Mouse (Mus musculus) embryo, embryonic 9.5 days (tissue): Measurements from ENCODE around the gene Dnah8.

Source experiments
- DNase-seq: peaks from one replicate; pipeline ENCODE4 v3.0.0-alpha.2; 2017; ENCODE audit errors: extremely low spot score

Dnah8 gene

DNA sequence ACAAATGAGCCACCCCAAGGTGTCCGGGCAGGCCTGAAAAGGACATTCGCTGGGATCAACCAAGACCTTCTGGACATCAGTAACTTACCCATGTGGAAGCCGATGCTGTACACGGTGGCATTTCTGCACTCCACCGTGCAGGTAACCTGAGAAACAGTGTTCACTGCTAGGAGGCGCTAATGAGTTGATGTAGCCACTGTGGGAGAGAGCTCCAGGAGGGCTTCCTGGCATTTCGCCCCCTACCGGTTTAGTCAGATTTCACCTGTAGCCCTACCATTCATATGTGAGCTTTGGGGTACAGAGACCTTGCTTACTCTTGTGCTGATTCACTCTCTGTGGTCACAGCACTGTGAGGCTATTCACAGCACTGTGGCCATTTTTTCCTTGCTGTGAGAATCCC is 195.0 kb downstream of the Dnah8 start:
- no peak for DNase-seq

- no peak for DNase-seq
Observed at GRCm38 (mm10) chr17:30821115-30821514, 197.0 kb downstream of the Dnah8 start.

GRCm38 (mm10) chr17:30824473-30824872 is 200.3 kb downstream of the Dnah8 start:
- no peak for DNase-seq

- DNase-seq, result no peak
Observed at GRCm38 (mm10) chr17:30825731-30826304, 201.7 kb downstream of the Dnah8 start.

DNA sequence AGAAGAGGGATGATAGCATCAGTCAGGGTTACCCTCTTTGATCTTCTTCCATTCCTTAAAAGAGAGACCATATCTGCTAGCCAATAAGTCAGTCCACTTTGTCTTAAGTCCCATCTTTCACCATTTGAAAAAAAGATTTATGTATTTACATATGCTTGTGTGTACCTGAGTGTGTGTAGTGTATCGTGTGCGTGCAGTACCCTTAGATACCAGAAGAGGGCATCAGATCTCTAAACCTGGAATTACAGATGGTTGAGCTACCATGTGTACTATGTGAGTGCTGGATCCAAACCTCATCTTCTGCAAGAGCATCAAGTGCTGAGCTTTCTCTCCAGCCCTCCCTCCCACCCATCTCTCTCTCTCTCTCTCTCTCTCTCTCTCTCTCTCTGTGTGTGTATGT is 207.0 kb downstream of the Dnah8 start:
- no peak for DNase-seq

DNA sequence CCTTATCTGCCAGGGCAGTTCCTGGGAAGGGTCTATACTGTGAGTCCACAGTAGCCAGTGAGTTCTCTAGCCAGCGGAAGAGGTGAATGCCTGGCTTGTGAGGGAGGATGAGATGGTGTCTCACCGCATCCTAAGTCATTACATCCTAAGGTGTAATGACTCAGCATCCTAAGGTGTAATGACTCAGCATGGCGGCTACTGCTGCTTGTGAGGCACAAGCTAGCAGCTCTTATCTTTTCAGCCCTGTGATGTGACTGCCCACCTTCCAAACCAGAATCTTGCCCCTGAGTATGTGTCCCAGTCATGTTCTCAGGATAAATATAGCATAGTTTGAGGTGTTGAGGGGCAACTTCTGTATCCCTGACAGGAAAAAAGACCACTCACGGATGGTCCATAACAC is 211.3 kb downstream of the Dnah8 start:
- no peak for DNase-seq

DNA sequence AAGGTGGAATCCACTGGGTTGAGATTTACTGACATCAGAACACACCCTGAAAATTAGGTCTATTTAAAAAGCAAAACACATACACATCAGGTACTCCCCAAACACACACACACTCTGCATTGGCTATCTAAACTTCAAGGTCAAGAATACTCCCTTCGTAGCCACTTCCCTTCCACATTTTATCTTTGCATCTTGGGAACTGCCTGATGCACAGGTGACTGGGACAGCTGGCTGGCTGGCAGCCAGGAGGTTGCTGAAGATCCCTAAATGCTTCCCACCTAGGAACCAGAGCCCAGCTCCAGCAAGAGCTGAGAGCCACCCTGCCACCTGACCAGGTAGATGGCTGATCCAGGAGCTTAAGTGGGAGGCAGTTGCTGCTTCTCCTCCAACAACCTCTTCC is 212.9 kb downstream of the Dnah8 start:
- DNase-seq, result no peak

GRCm38 (mm10) chr17:30840046-30840445 is 215.9 kb downstream of the Dnah8 start:
- no peak for DNase-seq

DNA sequence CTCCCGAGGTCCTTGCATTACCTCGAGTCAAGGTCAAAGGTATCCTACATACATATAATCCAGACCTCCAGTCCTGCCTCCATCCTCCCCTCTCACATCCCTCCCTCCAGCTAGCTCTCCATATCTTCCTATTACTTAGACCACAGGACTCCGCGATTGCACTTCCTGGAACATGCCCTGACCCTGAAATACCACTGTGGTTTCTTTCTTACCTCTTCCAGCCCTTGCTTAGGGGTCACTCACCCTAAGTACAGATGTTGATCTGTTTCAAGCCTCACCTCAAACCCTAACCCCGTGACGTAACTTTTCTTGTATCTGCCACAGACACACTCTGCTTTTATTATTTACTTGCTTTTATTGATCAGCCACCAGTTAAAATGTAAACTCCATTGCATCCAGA is 218.2 kb downstream of the Dnah8 start:
- DNase-seq, result no peak

- no peak for DNase-seq
Observed at GRCm38 (mm10) chr17:30844321-30844791, 220.2 kb downstream of the Dnah8 start.

- no peak for DNase-seq
Observed at GRCm38 (mm10) chr17:30847498-30847897, 223.3 kb downstream of the Dnah8 start.

- DNase-seq, result no peak
Observed at GRCm38 (mm10) chr17:30848086-30848485, 223.9 kb downstream of the Dnah8 start.

DNA sequence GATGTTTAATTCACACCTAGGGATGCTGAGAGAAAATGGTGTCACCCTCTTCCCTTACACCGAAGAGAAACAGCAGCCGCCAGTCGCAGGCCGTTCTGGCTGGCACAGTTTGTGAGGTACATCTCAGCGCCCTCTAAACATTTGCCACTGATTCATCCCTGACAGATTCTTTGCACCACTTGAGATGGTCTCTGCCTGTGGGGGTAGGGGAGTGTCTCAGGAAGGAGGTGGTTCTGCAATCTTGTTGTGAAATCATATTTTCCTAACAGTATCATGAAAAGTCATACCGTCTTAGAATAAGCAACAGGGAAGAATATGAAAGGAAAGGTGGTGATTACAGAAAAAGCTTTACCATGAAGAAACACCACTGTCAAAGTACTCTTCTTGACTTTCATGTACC is 224.7 kb downstream of the Dnah8 start:
- no peak for DNase-seq

- DNase-seq, result no peak
Observed at GRCm38 (mm10) chr17:30849813-30850212, 225.7 kb downstream of the Dnah8 start.

DNA sequence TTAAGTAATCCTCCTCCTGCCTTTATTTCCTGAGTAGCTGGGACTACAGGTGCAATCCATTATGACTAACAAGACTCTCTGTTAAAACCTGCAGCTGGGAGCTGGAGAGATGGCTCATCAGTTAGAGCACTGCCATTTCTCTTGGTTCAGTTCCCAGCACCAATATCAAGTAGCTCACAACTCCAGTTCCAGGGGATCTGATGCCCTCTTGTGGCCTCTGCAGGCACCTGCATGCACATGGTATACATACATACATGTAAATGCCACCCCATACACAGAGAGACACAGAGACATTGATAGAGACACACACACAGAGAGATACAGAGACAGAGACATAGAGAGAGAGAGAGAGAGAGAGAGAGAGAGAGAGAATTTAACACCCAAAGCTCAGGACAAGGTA is 228.2 kb downstream of the Dnah8 start:
- no peak for DNase-seq

DNA sequence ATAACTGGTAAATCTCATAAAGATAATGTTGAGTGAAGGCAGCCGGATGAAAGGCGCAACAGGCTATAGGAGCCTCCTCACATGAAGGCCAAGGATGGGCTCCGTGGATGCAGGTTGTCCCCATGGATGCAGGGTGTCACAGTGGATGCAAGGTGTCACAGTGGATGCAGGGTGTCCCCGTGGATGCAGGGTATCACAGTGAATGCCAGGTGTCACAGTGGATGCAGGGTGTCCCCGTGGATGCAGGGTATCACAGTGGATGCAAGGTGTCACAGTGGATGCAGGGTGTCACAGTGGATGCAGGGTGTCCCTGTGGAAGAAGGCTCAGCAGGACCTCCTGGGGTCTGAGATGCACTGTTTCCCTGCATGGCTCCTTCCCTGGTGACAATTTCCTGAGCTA is 233.2 kb downstream of the Dnah8 start:
- DNase-seq, result no peak

DNA sequence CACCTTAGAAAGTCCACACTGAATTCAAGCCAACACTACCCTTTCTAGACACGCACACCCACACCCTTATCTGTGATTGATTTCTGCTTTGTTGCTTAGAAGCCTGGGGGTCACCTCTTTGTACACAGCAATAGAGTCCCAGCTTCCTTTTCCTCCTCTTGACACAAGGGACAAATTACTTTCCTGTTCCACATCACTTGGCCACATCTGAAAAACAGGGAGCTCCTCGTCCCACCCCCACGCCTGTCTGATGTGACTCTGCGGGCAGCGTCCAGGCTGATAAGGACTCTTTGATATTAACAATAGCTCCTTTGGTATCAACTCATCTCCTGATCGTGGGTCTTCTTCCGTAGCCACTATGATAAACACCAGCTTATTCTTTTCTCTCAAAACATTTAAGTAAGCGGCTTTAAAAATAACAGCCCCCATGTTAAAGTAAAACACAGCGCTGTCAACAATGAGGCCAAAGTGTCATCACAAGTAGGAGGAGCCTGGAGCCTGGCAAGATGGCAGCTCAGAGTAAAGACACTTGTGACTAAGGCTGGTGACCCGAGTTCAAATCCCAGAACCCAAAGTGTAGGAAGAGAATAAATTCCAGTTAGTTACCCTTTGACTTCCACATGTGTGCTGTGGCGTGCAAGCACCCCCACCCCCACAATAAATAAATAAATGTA is 234.6 kb downstream of the Dnah8 start:
- DNase-seq, result no peak

DNA sequence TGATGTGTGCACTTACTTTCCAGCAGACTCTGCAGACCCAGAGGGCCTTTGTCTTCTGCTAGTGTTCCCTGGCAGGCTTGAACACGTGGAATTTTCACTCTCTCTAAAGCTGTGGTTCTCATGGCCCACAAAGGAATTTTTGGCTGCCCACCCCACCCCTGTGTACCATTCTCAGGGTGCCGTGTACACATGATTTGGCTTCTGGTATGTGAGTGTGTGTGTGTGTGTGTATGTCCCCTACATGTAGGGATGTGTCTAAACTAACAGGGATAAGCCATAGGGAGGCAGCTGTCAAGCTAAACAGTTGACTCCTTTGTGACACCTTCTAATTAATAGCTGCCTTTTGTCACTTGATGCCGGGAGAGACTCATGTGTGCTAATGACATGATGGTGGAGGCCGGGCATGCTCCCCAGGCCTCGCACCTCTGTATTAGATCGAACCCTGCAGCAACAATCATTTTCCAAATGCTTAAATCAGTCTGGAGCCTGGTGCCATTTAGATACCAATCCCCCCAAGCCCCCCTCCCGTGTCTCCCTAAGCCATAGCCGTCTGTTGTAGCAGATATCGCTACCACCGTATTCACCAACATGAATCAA is 235.9 kb downstream of the Dnah8 start:
- no peak for DNase-seq

DNA sequence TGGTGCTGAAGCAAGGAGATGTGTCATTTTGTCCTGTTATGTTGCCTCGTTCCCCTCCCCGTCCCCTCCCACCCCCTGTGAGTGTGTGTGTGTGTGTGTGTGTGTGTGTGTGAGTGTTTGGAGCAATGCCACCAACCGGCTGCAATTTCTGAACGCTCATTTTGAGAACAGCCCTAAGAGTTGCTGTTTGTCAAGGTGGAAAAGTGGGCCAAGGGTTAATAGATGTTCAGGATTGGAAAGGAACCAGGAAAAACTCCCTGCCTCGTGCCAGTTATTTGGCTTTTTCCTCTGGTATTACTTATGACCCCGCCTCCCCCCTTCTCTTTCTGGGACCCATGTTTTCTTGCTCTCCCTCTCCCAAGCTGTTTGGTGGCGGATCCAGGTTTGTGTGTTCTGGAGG is 236.5 kb downstream of the Dnah8 start:
- no peak for DNase-seq

- no peak for DNase-seq
Observed at GRCm38 (mm10) chr17:30866281-30866680, 242.1 kb downstream of the Dnah8 start.

- DNase-seq, result no peak
Observed at GRCm38 (mm10) chr17:30866966-30867365, 242.8 kb downstream of the Dnah8 start.

- DNase-seq, result no peak
Observed at GRCm38 (mm10) chr17:30871040-30871439, 246.9 kb downstream of the Dnah8 start.

DNA sequence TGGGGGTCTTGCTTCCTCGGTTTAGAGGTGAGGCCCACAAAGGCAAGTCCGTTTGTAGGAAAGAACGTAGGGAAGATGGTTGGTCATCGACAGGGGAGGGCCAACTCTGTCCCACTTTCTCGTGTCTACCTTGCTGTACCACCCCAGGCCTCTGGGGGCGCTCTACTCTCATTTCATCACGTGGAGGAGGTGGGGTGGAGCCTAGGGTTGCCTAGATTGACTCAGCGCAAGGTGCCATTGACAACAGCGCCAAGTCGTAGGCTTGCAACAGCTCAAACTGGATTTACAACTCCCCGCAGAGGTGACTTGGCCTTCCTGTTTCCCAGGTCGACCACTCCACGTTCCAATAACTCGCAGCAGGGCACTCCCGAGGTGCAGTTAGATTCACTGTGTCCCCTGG is 250.1 kb downstream of the Dnah8 start:
- DNase-seq, result no peak
